Mouse (Mus musculus): Measurements from ENCODE around the gene Scd4. TPM values are rescaled to one million over a fixed set of nuclear protein-coding genes. Genes with fewer than 3 reads are reported as not detected.

Scd4 gene
- polyA plus RNA-seq, 1 experiment from 2014 or later: not detected

DNA sequence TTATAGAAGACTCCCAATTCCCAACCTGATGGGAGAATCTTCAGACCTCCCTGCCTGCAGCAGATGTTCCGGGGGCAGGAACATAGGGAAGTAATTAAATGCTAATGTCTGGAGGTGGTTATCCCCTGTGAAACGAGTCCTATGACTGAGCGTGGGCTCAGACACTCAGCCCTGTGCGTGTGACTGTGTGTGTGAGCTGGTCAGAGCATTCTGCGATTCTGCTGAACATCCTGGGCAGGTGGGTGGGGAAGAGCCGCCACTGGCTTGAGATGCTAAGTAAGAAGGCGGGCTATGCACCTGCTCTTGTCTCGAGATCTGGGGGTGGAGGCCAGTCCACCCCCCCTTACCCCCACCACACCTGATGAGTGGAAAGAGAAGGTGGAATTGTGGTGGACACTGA is 566 bp upstream of the Scd4 start:
- Histone ChIP-seq H3K9ac (ENCODE audit: low read length) (no peak overlapping the region), H3K4me3 (ENCODE audit: low read depth, low read length) (no peak overlapping the region), H3K27me3 (ENCODE audit: control insufficient read depth, insufficient read depth, low read length) (no peaks in the 10 kb centered on the region), H3K27ac (replicated peaks; ENCODE audit: low read depth, low read length) (no peak overlapping the region), H3K9me3 (ENCODE audit: control insufficient read depth, low read length) (no peaks in the 10 kb centered on the region), H3K4me2 (ENCODE audit: low read depth, severe bottlenecking) (no peak overlapping the region), H3K36me3 (ENCODE audit: control insufficient read depth, insufficient read depth, low read length) (no peaks in the 10 kb centered on the region), H3K4me1 (ENCODE audit: control insufficient read depth, insufficient read depth, low read length) (no peaks in the 10 kb centered on the region)
- WGBS: 54% methylated on average over 8 of the region's 8 CpGs
- no peak for ATAC-seq (ENCODE audit: insufficient number of reproducible peaks, low FRiP score, low TSS enrichment, low read depth)
- DNase-seq (ENCODE audit: low spot score): no peak

DNA sequence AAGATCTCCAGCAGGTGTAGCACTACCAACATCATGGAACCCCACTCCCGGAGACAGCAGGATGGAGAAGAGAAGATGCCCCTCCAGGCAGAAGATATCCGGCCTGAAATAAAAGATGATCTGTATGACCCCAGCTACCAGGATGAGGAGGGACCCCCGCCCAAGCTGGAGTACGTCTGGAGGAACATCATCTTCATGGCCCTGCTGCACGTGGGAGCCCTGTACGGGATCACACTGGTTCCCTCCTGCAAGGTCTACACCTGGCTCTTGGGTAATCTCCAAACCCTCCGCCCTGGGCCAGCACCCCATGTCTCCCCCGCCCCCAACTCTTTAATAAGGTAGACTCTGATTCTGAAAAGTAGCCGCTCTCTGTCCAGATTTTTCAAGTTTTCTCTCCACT is 1.1 kb downstream of the Scd4 start:
- ATAC-seq (ENCODE audit: insufficient number of reproducible peaks, low FRiP score, low TSS enrichment, low read depth): no peak
- H3K9ac ChIP-seq (ENCODE audit: low read length): no peak overlapping the region
- H3K36me3 ChIP-seq (ENCODE audit: control insufficient read depth, insufficient read depth, low read length): no peaks in the 10 kb centered on the region
- no peak overlapping the region for H3K4me3 ChIP-seq (ENCODE audit: low read depth, low read length)
- 87% methylated on average over 9 of the region's 9 CpGs for WGBS
- H3K4me2 ChIP-seq (ENCODE audit: low read depth, severe bottlenecking): no peak overlapping the region
- no peaks in the 10 kb centered on the region for H3K4me1 ChIP-seq (ENCODE audit: control insufficient read depth, insufficient read depth, low read length)
- H3K27me3 ChIP-seq (ENCODE audit: control insufficient read depth, insufficient read depth, low read length): no peaks in the 10 kb centered on the region
- DNase-seq (ENCODE audit: low spot score): no peak
- H3K27ac ChIP-seq (replicated peaks; ENCODE audit: low read depth, low read length): no peak overlapping the region
- no peaks in the 10 kb centered on the region for H3K9me3 ChIP-seq (ENCODE audit: control insufficient read depth, low read length)

- no peak overlapping the region for H3K4me3 ChIP-seq (ENCODE audit: low read depth, low read length)
- no peak for DNase-seq (ENCODE audit: low spot score)
- 83% methylated on average over 6 of the region's 6 CpGs for WGBS
- no peaks in the 10 kb centered on the region for H3K36me3 ChIP-seq (ENCODE audit: control insufficient read depth, insufficient read depth, low read length)
- no peaks in the 10 kb centered on the region for H3K4me1 ChIP-seq (ENCODE audit: control insufficient read depth, insufficient read depth, low read length)
- H3K27ac ChIP-seq (replicated peaks; ENCODE audit: low read depth, low read length): no peak overlapping the region
- ATAC-seq (ENCODE audit: insufficient number of reproducible peaks, low FRiP score, low TSS enrichment, low read depth): no peak
- H3K9me3 ChIP-seq (ENCODE audit: control insufficient read depth, low read length): no peaks in the 10 kb centered on the region
- H3K27me3 ChIP-seq (ENCODE audit: control insufficient read depth, insufficient read depth, low read length): no peaks in the 10 kb centered on the region
- no peak overlapping the region for H3K9ac ChIP-seq (ENCODE audit: low read length)
- H3K4me2 ChIP-seq (ENCODE audit: low read depth, severe bottlenecking): no peak overlapping the region
These were observed 3.2 kb downstream of the Scd4 start for GRCm38 (mm10) chr19:44335876-44336662.

- H3K27me3 ChIP-seq (ENCODE audit: control insufficient read depth, insufficient read depth, low read length): no peaks in the 10 kb centered on the region
- WGBS: 90% methylated on average over 8 of the region's 8 CpGs
- ATAC-seq (ENCODE audit: insufficient number of reproducible peaks, low FRiP score, low TSS enrichment, low read depth): no peak
- H3K36me3 ChIP-seq (ENCODE audit: control insufficient read depth, insufficient read depth, low read length): no peaks in the 10 kb centered on the region
- no peak overlapping the region for H3K4me3 ChIP-seq (ENCODE audit: low read depth, low read length)
- no peaks in the 10 kb centered on the region for H3K9me3 ChIP-seq (ENCODE audit: control insufficient read depth, low read length)
- no peak overlapping the region for H3K4me2 ChIP-seq (ENCODE audit: low read depth, severe bottlenecking)
- H3K4me1 ChIP-seq (ENCODE audit: control insufficient read depth, insufficient read depth, low read length): no peaks in the 10 kb centered on the region
- H3K9ac ChIP-seq (ENCODE audit: low read length): no peak overlapping the region
- no peak for DNase-seq (ENCODE audit: low spot score)
- H3K27ac ChIP-seq (replicated peaks; ENCODE audit: low read depth, low read length): no peak overlapping the region
These were observed 16.8 kb downstream of the Scd4 start for GRCm38 (mm10) chr19:44349689-44350088.

DNA sequence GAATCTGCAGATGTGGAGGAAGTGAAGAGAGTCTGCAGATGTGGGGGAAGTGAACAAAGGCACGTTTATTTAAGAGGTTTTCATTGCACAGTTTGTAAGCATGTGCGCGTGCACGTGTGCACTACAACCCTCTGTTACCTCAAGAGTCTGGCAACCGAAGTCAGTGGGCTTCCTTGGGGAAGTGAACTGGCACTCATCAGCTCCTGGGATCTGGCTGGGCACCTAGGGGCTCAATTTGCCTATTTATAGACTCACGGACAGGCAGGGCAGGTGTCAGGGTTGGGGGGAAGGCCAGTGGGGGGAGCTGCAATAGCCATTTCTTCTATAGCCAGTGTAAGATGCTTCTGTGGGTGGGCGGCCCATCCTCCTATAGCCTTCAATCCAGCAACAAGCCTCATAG is 18.9 kb downstream of the Scd4 start:
- H3K27me3 ChIP-seq (ENCODE audit: control insufficient read depth, insufficient read depth, low read length): no peaks in the 10 kb centered on the region
- no peaks in the 10 kb centered on the region for H3K36me3 ChIP-seq (ENCODE audit: control insufficient read depth, insufficient read depth, low read length)
- ATAC-seq (ENCODE audit: insufficient number of reproducible peaks, low FRiP score, low TSS enrichment, low read depth): no peak
- no peak for DNase-seq (ENCODE audit: low spot score)
- H3K9me3 ChIP-seq (ENCODE audit: control insufficient read depth, low read length): no peaks in the 10 kb centered on the region
- no peaks in the 10 kb centered on the region for H3K4me1 ChIP-seq (ENCODE audit: control insufficient read depth, insufficient read depth, low read length)
- 78% methylated on average over 7 of the region's 7 CpGs for WGBS
- no peak overlapping the region for H3K4me3 ChIP-seq (ENCODE audit: low read depth, low read length)
- no peak overlapping the region for H3K4me2 ChIP-seq (ENCODE audit: low read depth, severe bottlenecking)
- no peak overlapping the region for H3K27ac ChIP-seq (replicated peaks; ENCODE audit: low read depth, low read length)
- H3K9ac ChIP-seq (ENCODE audit: low read length): no peak overlapping the region

DNA sequence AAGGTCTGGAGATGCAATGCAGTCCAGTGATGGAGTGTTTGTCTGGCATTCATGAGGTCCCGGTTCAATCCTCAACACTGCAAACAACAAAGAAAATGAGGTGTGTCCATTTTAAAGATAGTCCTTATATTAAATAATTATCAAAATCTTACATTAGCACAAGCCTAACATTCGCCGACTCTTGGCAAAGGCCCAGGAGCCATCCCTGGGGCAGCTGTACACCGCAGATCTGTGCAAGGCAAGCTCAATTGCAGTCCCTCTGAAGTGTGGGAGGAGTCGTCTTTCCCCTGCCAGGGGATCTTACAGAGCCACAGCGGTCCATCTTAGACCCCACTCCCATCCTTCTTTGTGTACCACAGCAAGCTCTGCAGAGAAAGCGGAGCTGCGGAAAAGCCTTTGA is 25.8 kb downstream of the Scd4 start:
- ATAC-seq (ENCODE audit: insufficient number of reproducible peaks, low FRiP score, low TSS enrichment, low read depth): no peak
- no peaks in the 10 kb centered on the region for H3K9me3 ChIP-seq (ENCODE audit: control insufficient read depth, low read length)
- H3K27ac ChIP-seq (replicated peaks; ENCODE audit: low read depth, low read length): no peak overlapping the region
- no peak for DNase-seq (ENCODE audit: low spot score)
- H3K4me3 ChIP-seq (ENCODE audit: low read depth, low read length): no peak overlapping the region
- no peaks in the 10 kb centered on the region for H3K27me3 ChIP-seq (ENCODE audit: control insufficient read depth, insufficient read depth, low read length)
- H3K4me2 ChIP-seq (ENCODE audit: low read depth, severe bottlenecking): no peak overlapping the region
- no peaks in the 10 kb centered on the region for H3K4me1 ChIP-seq (ENCODE audit: control insufficient read depth, insufficient read depth, low read length)
- H3K36me3 ChIP-seq (ENCODE audit: control insufficient read depth, insufficient read depth, low read length): no peaks in the 10 kb centered on the region
- 68% methylated on average over 8 of the region's 8 CpGs for WGBS
- no peak overlapping the region for H3K9ac ChIP-seq (ENCODE audit: low read length)

- WGBS: 22% methylated on average over 13 of the region's 13 CpGs
- ATAC-seq (ENCODE audit: insufficient number of reproducible peaks, low FRiP score, low TSS enrichment, low read depth): no peak
These were observed 30.6 kb downstream of the Scd4 start for GRCm38 (mm10) chr19:44363529-44363928.

GRCm38 (mm10) chr19:44364029-44364428 is 31.1 kb downstream of the Scd4 start:
- Histone ChIP-seq H3K27ac (replicated peaks; ENCODE audit: low read depth, low read length) (no peak overlapping the region), H3K4me2 (ENCODE audit: low read depth, severe bottlenecking) (no peak overlapping the region), H3K4me3 (ENCODE audit: low read depth, low read length) (no peak overlapping the region), H3K9me3 (ENCODE audit: control insufficient read depth, low read length) (no peaks in the 10 kb centered on the region), H3K9ac (ENCODE audit: low read length) (no peak overlapping the region), H3K36me3 (ENCODE audit: control insufficient read depth, insufficient read depth, low read length) (no peaks in the 10 kb centered on the region), H3K27me3 (ENCODE audit: control insufficient read depth, insufficient read depth, low read length) (no peaks in the 10 kb centered on the region), H3K4me1 (ENCODE audit: control insufficient read depth, insufficient read depth, low read length) (no peaks in the 10 kb centered on the region)
- no peak for DNase-seq (ENCODE audit: low spot score)
- no peak for ATAC-seq (ENCODE audit: insufficient number of reproducible peaks, low FRiP score, low TSS enrichment, low read depth)
- WGBS: 81% methylated on average over 8 of the region's 8 CpGs

More at GRCm38 (mm10) chr19:44363529-44363928, 30.6 kb downstream of the Scd4 start:
- H3K4me1 ChIP-seq (ENCODE audit: control insufficient read depth, insufficient read depth, low read length): no peaks in the 10 kb centered on the region
- no peaks in the 10 kb centered on the region for H3K36me3 ChIP-seq (ENCODE audit: control insufficient read depth, insufficient read depth, low read length)
- no peak overlapping the region for H3K4me2 ChIP-seq (ENCODE audit: low read depth, severe bottlenecking)
- DNase-seq (ENCODE audit: low spot score): peak; percentile 85
- no peak overlapping the region for H3K9ac ChIP-seq (ENCODE audit: low read length)
- no peaks in the 10 kb centered on the region for H3K9me3 ChIP-seq (ENCODE audit: control insufficient read depth, low read length)
- no peak overlapping the region for H3K27ac ChIP-seq (replicated peaks; ENCODE audit: low read depth, low read length)
- no peak overlapping the region for H3K4me3 ChIP-seq (ENCODE audit: low read depth, low read length)
- no peaks in the 10 kb centered on the region for H3K27me3 ChIP-seq (ENCODE audit: control insufficient read depth, insufficient read depth, low read length)

- no peak for ATAC-seq (ENCODE audit: insufficient number of reproducible peaks, low FRiP score, low TSS enrichment, low read depth)
- H3K36me3 ChIP-seq (ENCODE audit: control insufficient read depth, insufficient read depth, low read length): no peaks in the 10 kb centered on the region
- no peak overlapping the region for H3K9ac ChIP-seq (ENCODE audit: low read length)
- H3K4me1 ChIP-seq (ENCODE audit: control insufficient read depth, insufficient read depth, low read length): no peaks in the 10 kb centered on the region
- H3K4me2 ChIP-seq (ENCODE audit: low read depth, severe bottlenecking): no peak overlapping the region
- no peak for DNase-seq (ENCODE audit: low spot score)
- no peak overlapping the region for H3K4me3 ChIP-seq (ENCODE audit: low read depth, low read length)
- no peaks in the 10 kb centered on the region for H3K27me3 ChIP-seq (ENCODE audit: control insufficient read depth, insufficient read depth, low read length)
- WGBS: 91% methylated on average over 4 of the region's 4 CpGs
- no peak overlapping the region for H3K27ac ChIP-seq (replicated peaks; ENCODE audit: low read depth, low read length)
- no peaks in the 10 kb centered on the region for H3K9me3 ChIP-seq (ENCODE audit: control insufficient read depth, low read length)
These were observed 32.8 kb downstream of the Scd4 start for GRCm38 (mm10) chr19:44365733-44366132.

Data from limb, embryonic 11.5 days (tissue).